Mouse (Mus musculus) lung, postnatal 36 days (tissue): ENCODE measurements around the gene Kcnab3.

Experiments used
- DNase-seq: peaks from one replicate; pipeline ENCODE4 v3.0.0; 2022; ENCODE audit warnings: mixed read lengths

Kcnab3 gene

GRCm38 (mm10) chr11:69371601-69372000 lies 45.5 kb downstream of the Kcnab3 start:
- DNase-seq, result no peak

- DNase-seq, result no peak
Observed at GRCm38 (mm10) chr11:69372056-69372779, 46.2 kb downstream of the Kcnab3 start.

- DNase-seq, result peak; percentile 60
Observed at GRCm38 (mm10) chr11:69372780-69373170, 46.7 kb downstream of the Kcnab3 start.

- no peak for DNase-seq
Observed at GRCm38 (mm10) chr11:69373223-69373965, 47.3 kb downstream of the Kcnab3 start.

- DNase-seq, result no peak
Observed at GRCm38 (mm10) chr11:69375646-69376045, 49.6 kb downstream of the Kcnab3 start.

- DNase-seq, result no peak
Observed at GRCm38 (mm10) chr11:69377766-69378165, 51.7 kb downstream of the Kcnab3 start.

GRCm38 (mm10) chr11:69379600-69379999 lies 53.5 kb downstream of the Kcnab3 start:
- no peak for DNase-seq

- DNase-seq, result no peak
Observed at GRCm38 (mm10) chr11:69381356-69381755, 55.3 kb downstream of the Kcnab3 start.
